Mouse (Mus musculus): ENCODE data around the gene Wdfy2. TPM values are rescaled to one million over a fixed set of nuclear protein-coding genes. Genes with fewer than 3 reads are reported as not detected.
"Not testable (repeated sequence)": the region's sequence is repeated elsewhere in the genome, so short reads cannot be mapped to it uniquely, and the experiment has no call there.

Gene Wdfy2
- total RNA-seq, 2 experiments from 2014 or later: 8.0 to 9.1 TPM

GRCm38 (mm10) chr14:62878076-62878475, 40.6 kb downstream of the Wdfy2 start:
- intact Hi-C loops (cut with DNase I): loop anchor here (2.0 kb wide), 3 partner anchors 39 to 117 kb away; partner anchors contain the start of gene Ints6
- peak; percentile 64 to 71 for DNase-seq

GRCm38 (mm10) chr14:62878634-62879430, 41.4 kb downstream of the Wdfy2 start:
- intact Hi-C loops (cut with DNase I): loop anchor here (1.0 to 2.0 kb wide), 4 partner anchors 40 to 118 kb away; partner anchors contain the start of gene Ints6
- no peak for DNase-seq

DNA sequence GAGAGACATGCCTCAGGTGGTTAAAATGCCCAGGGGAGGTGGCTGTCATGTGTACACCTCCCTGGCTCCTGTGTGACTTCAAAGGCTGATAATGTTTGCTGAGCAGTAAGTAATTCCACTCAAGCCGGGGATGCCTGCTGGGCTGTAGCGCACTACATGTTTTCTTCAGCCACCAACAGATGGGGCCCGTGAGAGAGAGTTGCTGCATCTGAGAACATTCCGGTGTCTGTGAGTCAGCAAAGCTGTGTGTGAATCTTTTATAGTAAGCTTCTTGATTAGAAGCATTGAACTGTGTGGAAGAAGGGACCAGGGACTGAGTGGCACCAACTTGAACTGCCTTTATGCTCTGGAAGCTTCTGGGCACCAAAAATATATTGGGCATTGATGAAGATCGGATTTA, 42.0 kb downstream of the Wdfy2 start:
- intact Hi-C loops (cut with DNase I): loop anchor here (1.0 to 2.0 kb wide), 4 partner anchors 41 to 119 kb away; partner anchors contain the start of gene Ints6
- peak; percentile 86 to 88 for DNase-seq

DNA sequence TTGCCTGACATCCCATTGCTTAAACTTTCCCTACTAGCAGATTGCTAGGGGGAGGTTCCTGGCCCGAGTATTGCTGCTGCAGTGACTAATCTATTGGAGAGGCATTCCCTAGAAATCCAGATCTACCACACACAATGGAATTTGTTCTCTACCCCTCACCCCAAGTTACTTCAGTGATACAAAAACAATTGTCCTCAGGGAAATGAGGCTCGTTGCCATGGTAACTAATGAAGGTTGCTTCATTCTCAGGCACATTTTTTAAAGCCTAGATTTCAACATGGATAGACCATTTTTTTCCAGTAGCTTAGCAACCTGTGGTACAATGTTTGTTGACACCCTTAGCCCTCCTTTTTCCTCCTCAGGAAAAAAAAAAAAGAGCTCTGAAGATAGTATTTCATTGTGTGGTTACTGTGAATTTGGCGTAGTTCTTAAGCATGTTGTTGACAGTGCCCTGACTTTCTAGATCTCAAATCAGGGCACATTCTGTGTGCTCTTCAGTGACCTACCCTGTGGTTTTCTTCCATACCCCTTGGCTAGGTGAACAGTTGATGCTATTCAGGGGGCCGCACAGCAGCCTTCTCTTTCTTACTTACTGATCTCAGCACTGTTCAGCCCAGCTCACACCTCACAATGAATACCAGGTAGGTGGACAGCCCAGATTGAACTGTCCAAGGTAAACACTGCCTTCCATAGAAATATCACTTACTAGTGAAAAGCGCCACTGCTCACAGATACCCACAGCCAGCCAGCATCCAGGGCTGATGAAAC, 42.8 kb downstream of the Wdfy2 start:
- DNase-seq: peak; percentile 60 to 61
- intact Hi-C loops (cut with DNase I): no loop called here

DNA sequence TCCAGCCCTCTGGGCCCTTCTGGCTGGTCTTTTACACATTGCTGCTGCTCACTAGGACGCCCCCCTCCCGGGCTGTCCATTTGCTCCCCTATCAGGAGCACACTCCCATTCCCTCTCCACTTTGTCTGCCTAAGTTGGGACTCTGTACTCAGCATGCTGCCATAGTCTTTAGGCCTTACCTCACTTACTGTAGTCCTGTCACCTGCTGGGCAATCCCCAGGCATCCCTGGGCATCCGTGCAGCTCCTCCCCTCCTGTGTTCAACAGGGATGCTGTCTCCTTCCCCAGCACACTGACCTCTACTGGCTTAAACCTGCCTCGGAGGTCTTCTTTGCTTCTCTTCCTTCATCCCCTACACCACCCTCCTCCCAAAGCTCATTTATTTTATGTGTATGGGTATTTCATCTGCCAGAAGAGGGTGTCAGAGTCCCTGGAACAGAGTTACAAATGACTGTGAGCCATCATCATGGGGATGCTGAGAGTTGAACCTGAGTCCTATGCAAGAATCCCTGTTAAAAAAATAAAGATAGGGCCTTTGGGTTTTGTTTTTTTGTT, 44.7 kb downstream of the Wdfy2 start:
- intact Hi-C loops (cut with DNase I): no loop called here
- DNase-seq: no peak

- intact Hi-C loops (cut with DNase I): no loop called here
- DNase-seq: no peak
Measured at GRCm38 (mm10) chr14:62883551-62883950, 46.1 kb downstream of the Wdfy2 start.

GRCm38 (mm10) chr14:62884171-62884570, 46.7 kb downstream of the Wdfy2 start:
- no peak for DNase-seq
- intact Hi-C loops (cut with DNase I): no loop called here

GRCm38 (mm10) chr14:62884639-62885038, 47.2 kb downstream of the Wdfy2 start:
- no peak for DNase-seq
- intact Hi-C loops (cut with DNase I): no loop called here

DNA sequence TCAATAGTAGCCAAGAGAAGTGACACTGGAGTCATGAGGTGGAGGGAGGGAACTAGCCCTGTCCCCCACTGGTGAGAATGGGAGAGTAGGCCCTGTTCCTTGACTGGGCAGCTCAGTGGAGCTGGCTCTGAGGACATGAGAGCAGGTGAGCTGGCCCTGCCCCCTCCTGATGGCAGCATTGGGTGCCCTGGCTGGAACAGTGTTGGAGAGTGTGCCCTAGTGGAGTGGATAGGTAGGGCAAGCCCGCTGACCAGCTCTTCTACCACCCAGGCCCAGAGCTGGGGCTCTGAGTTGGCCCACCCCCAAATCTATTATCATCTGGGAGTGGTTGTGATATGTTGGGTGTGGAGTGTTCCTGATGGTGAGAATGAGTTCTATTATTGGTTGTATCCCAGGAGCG, 47.7 kb downstream of the Wdfy2 start:
- intact Hi-C loops (cut with DNase I): no loop called here
- DNase-seq: peak in 1 of 2 experiments; percentile 42

- intact Hi-C loops (cut with DNase I): no loop called here
Measured at GRCm38 (mm10) chr14:62891401-62891800, 53.9 kb downstream of the Wdfy2 start.

GRCm38 (mm10) chr14:62892771-62893641, 55.5 kb downstream of the Wdfy2 start:
- no peak for DNase-seq
- intact Hi-C loops (cut with DNase I): no loop called here

More at GRCm38 (mm10) chr14:62891401-62891800, 53.9 kb downstream of the Wdfy2 start:
- no peak for DNase-seq

- DNase-seq; intact Hi-C loops (cut with DNase I): not testable (repeated sequence)
Measured at GRCm38 (mm10) chr14:62893642-62894180, 56.2 kb downstream of the Wdfy2 start.

DNA sequence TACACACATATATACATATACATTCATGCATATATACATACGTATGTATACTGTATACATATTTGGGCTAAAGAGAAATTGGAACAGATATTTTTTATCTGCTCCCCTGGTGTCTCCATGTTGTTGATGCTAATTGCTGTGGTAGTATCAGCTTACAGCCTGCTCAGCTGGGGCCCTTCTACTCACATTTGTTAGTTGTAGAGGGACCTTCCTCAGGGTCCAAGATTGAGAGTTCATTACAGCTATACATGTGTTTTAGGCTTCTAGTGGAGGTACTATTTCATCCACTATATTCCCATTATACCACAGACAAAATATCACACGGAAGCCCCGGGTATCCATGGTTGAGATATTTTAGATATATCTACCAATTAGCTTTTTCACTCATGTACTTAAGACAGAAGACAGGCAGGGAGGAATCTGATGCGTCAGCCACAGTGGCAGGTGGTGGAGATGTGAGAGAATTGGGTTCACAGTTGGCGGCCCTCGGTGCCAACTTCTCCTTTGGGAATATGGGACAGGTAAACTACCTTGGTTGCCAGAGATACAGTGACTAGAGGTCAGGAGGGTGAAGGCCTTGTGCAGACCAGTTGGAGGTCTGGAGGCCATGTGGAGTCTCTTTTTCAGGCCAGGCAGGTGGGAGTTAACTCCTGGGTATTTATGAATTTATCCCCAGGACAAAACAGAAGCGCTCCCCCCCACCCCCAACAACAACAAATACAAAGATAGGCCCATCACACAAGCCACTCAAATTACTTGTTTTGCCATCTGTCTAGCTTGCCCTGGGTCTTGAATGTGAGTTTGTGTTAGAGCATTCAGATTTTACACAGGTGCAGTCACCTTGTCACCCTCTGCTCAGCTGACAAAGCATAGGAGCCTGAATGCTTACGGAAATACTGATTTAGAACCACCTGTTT, 57.7 kb downstream of the Wdfy2 start:
- intact Hi-C loops (cut with DNase I): no loop called here
- DNase-seq: no peak

DNA sequence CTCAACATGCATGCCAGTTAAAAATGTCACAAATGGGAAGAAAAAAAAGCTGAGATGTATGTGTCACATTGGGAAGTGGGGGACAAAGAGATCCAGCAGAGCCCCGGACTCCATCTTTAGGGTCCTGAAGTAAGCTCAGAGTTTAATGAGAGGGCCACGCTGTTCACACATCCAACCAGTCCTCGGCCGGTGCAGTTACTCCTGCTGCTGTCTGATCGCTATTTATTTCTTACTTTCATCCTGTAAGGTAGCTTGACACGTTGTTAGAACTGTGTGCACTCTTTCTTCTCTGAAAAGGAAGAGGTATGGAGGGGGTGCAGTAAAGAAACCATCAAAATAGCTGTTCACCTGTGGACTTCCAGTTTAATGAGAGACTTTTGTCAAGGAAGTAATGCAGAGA, 60.6 kb downstream of the Wdfy2 start:
- no peak for DNase-seq
- intact Hi-C loops (cut with DNase I): no loop called here

DNA sequence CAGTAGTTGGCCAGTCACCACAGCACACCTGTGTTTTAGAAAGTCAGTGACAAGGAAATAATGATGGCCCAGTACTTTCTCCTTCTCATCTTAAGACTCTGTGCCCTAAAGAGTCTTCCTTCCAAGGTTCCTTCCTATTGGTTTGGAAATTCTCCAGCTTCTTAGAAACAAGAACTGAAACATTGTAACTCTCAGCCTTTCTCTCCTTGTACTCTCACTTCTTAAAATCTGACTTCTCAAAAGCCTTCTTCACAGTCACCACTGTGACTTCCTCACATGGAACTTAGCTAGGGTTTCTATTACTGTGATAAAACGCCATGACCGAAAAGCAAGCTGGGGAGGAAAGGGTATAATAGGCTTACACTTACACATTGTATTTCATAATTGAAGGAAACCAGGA, 70.4 kb downstream of the Wdfy2 start:
- intact Hi-C loops (cut with DNase I): no loop called here
- no peak for DNase-seq

GRCm38 (mm10) chr14:62908550-62908949, 71.1 kb downstream of the Wdfy2 start:
- intact Hi-C loops (cut with DNase I): no loop called here
- DNase-seq: no peak

GRCm38 (mm10) chr14:62910859-62911258, 73.4 kb downstream of the Wdfy2 start:
- no peak for DNase-seq
- intact Hi-C loops (cut with DNase I): no loop called here

- intact Hi-C loops (cut with DNase I): no loop called here
- no peak for DNase-seq
Measured at GRCm38 (mm10) chr14:62915146-62915685, 77.7 kb downstream of the Wdfy2 start.
